Comparison of ENCODE assay signal across 8 mouse cellular contexts in genomic region chr11:101645411-101646282, GRCm38 (mm10). TPM values are rescaled to one million over a fixed set of nuclear protein-coding genes. Genes with fewer than 3 reads are reported as not detected.
A peak's percentile ranks its signal among the peaks of the same experiment; 100 is the strongest.
DNase-seq lines count a peak whose midpoint lies in the region; ATAC-seq and TF ChIP-seq lines count a peak whose summit lies in the region.
"Not testable (repeated sequence)": the region's sequence is repeated elsewhere in the genome, so short reads cannot be mapped to it uniquely, and the experiment has no call there.

No protein-coding gene starts in this region.

- H3K4me1 ChIP-seq in hindbrain, postnatal 0 days (ENCODE audit: insufficient read depth, low read length) = not testable (repeated sequence)

- peak; percentile 82 for ATAC-seq in hindbrain, postnatal 0 days

- peak; percentile 74 for DNase-seq in adrenal gland, adult 2 months
- DNase-seq in embryo, embryonic 10.5 days (ENCODE audit: low spot score) = peak; percentile 84
- peak; percentile 67 for DNase-seq in gastrocnemius, postnatal 10 days
- peak; percentile 89 for DNase-seq in hindbrain, postnatal 0 days (ENCODE audit: low spot score)
- peak; percentile 54 to 67 for DNase-seq in left cerebral cortex, adult 2 months (ENCODE audit: extremely low spot score in 1 of 2, low spot score in 2 of 2)
- DNase-seq in lung, postnatal 4 days = peak; percentile 76 to 79
- peak; percentile 97 for DNase-seq in retina, postnatal 1 day
- peak; percentile 63 to 65 for DNase-seq in thymus, postnatal 36 days

- peak overlapping the region; percentile 94 for H3K27ac ChIP-seq in hindbrain, postnatal 0 days
- H3K27ac ChIP-seq in left cerebral cortex, adult 2 months = peak overlapping the region; percentile 98

- not testable (repeated sequence) for H3K27me3 ChIP-seq in hindbrain, postnatal 0 days (ENCODE audit: insufficient read depth, low read length)

- peak; percentile 7; the same call in 1 of the 2 replicates for TF ChIP-seq CTCF in hindbrain, postnatal 0 days (IDR thresholded peaks at IDR 0.05; ENCODE audit: low read depth)
- TF ChIP-seq CTCF in left cerebral cortex, adult 2 months (IDR thresholded peaks at IDR 0.05) = not testable (repeated sequence)

- not testable (repeated sequence) for H3K36me3 ChIP-seq in hindbrain, postnatal 0 days (ENCODE audit: insufficient read depth, low read length)

- intact Hi-C loops in left cerebral cortex, adult 2 months (cut with DNase I) = not testable (repeated sequence)

- peak overlapping the region; percentile 46 for H3K4me2 ChIP-seq in hindbrain, postnatal 0 days (ENCODE audit: low read depth, low read length)

- under 1% methylated on average over 43 of the region's 56 CpGs for WGBS in hindbrain, postnatal 0 days

- H3K9me3 ChIP-seq in hindbrain, postnatal 0 days (ENCODE audit: low read length) = not testable (repeated sequence)

- peak overlapping the region; percentile 24 for H3K4me3 ChIP-seq in hindbrain, postnatal 0 days (ENCODE audit: low read length)
- peak overlapping the region; percentile 41 for H3K4me3 ChIP-seq in left cerebral cortex, adult 2 months

- H3K9ac ChIP-seq in hindbrain, postnatal 0 days (replicated peaks; ENCODE audit: low read length) = peak overlapping the region; percentile 54; the same call in 1 of the 2 replicates

RNA-seq across cellular contexts. Expression of gene Rdm1, which starts 18.7 kb away (rescaled TPM):
- 10 to 100 TPM; 28.7 to 29.8 TPM for total RNA-seq in adrenal gland, adult 2 months (2021)
- polyA plus RNA-seq in adrenal gland, adult 2 months (2012; rRNA removed) = 17.5 and 19.9 TPM in 2 replicates
- total RNA-seq in gastrocnemius, postnatal 10 days (2021) = 10 to 100 TPM; 18.0 to 20.9 TPM
- 12.4 and 15.2 TPM in 2 replicates for total RNA-seq in hindbrain, postnatal 0 days (2014; rRNA removed)
- polyA plus RNA-seq in hindbrain, postnatal 0 days (2015; fragmentation: Nextera tagmentation; extraction: Ambion mirVana) = 13.8 and 15.9 TPM in 2 replicates
- 1 to 10 TPM; 7.8 to 9.5 TPM for total RNA-seq in left cerebral cortex, adult 2 months (2021)

RNA-seq across cellular contexts. Expression of gene Arl4d, which starts 19.7 kb away (rescaled TPM):
- 10 to 100 TPM; 10.8 to 16.6 TPM for total RNA-seq in adrenal gland, adult 2 months (2021)
- polyA plus RNA-seq in adrenal gland, adult 2 months (2012; rRNA removed) = 4.0 and 4.8 TPM in 2 replicates
- total RNA-seq in gastrocnemius, postnatal 10 days (2021) = 10 to 100 TPM in 1 of 2 experiments, 1 to 10 TPM in 1; 7.1 to 10.7 TPM
- total RNA-seq in hindbrain, postnatal 0 days (2014; rRNA removed) = 5.7 and 6.5 TPM in 2 replicates
- polyA plus RNA-seq in hindbrain, postnatal 0 days (2015; fragmentation: Nextera tagmentation; extraction: Ambion mirVana) = 6.2 TPM in 2 replicates
- total RNA-seq in left cerebral cortex, adult 2 months (2021) = 10 to 100 TPM; 33.5 to 50.4 TPM

RNA-seq across cellular contexts. Expression of gene Gm11634, which starts 46.6 kb away (rescaled TPM):
- not detected for total RNA-seq in adrenal gland, adult 2 months (2021)
- polyA plus RNA-seq in adrenal gland, adult 2 months (2012; rRNA removed) = not detected in 2 replicates
- not detected for total RNA-seq in gastrocnemius, postnatal 10 days (2021)
- total RNA-seq in hindbrain, postnatal 0 days (2014; rRNA removed) = not detected in 2 replicates
- not detected in 2 replicates for polyA plus RNA-seq in hindbrain, postnatal 0 days (2015; fragmentation: Nextera tagmentation; extraction: Ambion mirVana)
- not detected for total RNA-seq in left cerebral cortex, adult 2 months (2021)

Comparison
In these comparisons a context has a peak if more than half of its experiments do, and no peak if none do; other contexts are left out.
1. Peak in every context shown above with its lines: DNase-seq, ATAC-seq, H3K4me3 ChIP-seq and H3K27ac ChIP-seq.